Mouse (Mus musculus): Measurements from ENCODE around the gene Fzr1.

- TF ChIP-seq CTCF (IDR thresholded peaks at IDR 0.05; ENCODE audit: low read depth) (no peak), EP300 (IDR thresholded peaks at IDR 0.05; ENCODE audit: low read depth) (no peak)
Measured at GRCm38 (mm10) chr10:81395865-81396264, 17.5 kb upstream of the Fzr1 start.
